Mouse (Mus musculus) kidney, embryonic 15.5 days (tissue): ENCODE results near the gene Prune2. TPM values are rescaled to one million over a fixed set of nuclear protein-coding genes. Genes with fewer than 3 reads are reported as not detected.

Experiments used
- ATAC-seq: fragments of 200-750 bp; cut with Nextera tagmentation; replicated peaks from 2 replicates; pipeline ENCODE4 v1.8.0; 2017; ENCODE audit warnings: moderate TSS enrichment; ENCODE audit not compliant: low FRiP score
- H3K27ac ChIP-seq: fragments of 300-500 bp; sonication (generic); 2 replicates; pipeline ENCODE4 v1.5.1; 2015; ENCODE audit warnings: mild to moderate bottlenecking, inconsistent platforms
- H3K27me3 ChIP-seq: fragments of 300-500 bp; sonication (generic); 2 replicates; pipeline ENCODE4 v1.6.1; 2015; ENCODE audit warnings: inconsistent platforms
- H3K36me3 ChIP-seq: fragments of 300-500 bp; sonication (generic); 2 replicates; pipeline ENCODE4 v1.6.1; 2015; ENCODE audit warnings: inconsistent platforms
- H3K4me1 ChIP-seq: fragments of 300-500 bp; sonication (generic); 2 replicates; pipeline ENCODE4 v1.6.1; 2015; ENCODE audit warnings: inconsistent platforms
- H3K4me2 ChIP-seq: fragments of 300-500 bp; sonication (generic); 2 replicates; pipeline ENCODE4 v1.6.1; 2015; ENCODE audit warnings: moderate library complexity, mild to moderate bottlenecking, inconsistent platforms
- H3K4me3 ChIP-seq: fragments of 300-500 bp; sonication (generic); replicated peaks from 2 replicates; pipeline ENCODE4 v1.5.1; 2015; ENCODE audit warnings: mild to moderate bottlenecking, inconsistent platforms
- H3K9ac ChIP-seq: fragments of 300-500 bp; sonication (generic); 2 replicates; pipeline ENCODE4 v1.6.1; 2015; ENCODE audit warnings: mild to moderate bottlenecking, inconsistent platforms
- H3K9me3 ChIP-seq: fragments of 300-500 bp; sonication (generic); replicated peaks from 2 replicates; pipeline ENCODE4 v1.6.1; 2016; ENCODE audit warnings: inconsistent platforms
- WGBS: fragments of 180-500 bp; shearing (Covaris S2); methylation state at CpG from one replicate; pipeline ENCODE4 v1.1.7; 2015; ENCODE audit warnings: mixed read lengths; 5-methylcytosine and 5-hydroxymethylcytosine counted together
- polyA plus RNA-seq: library from polyadenylated mRNA; unstranded; fragments of >200 nt; fragmentation: Nextera tagmentation; extraction: Ambion mirVana; gene quantifications from 2 replicates; pipeline ENCODE4 v1.2.1, GENCODE M21; 2015

Gene Prune2
- polyA plus RNA-seq, 1 experiment from 2014 or later = 1.5 TPM

- Histone ChIP-seq H3K27me3 (no peaks in the 10 kb centered on the region), H3K4me1 (no peaks in the 10 kb centered on the region), H3K36me3 (no peaks in the 10 kb centered on the region), H3K4me3 (no peak overlapping the region), H3K9me3 (no peaks in the 10 kb centered on the region), H3K9ac (no peak overlapping the region), H3K27ac (no peak overlapping the region), H3K4me2 (no peak overlapping the region)
- 73% methylated on average over 5 of the region's 5 CpGs for WGBS
- no peak for ATAC-seq
Observed at GRCm38 (mm10) chr19:17225570-17226083, 269.7 kb downstream of the Prune2 start.

GRCm38 (mm10) chr19:17226096-17226495 lies 270.2 kb downstream of the Prune2 start:
- H3K36me3 ChIP-seq = no peaks in the 10 kb centered on the region
- ATAC-seq = no peak
- WGBS = 88% methylated on average over 8 of the region's 8 CpGs
- H3K27ac ChIP-seq = no peak overlapping the region
- H3K4me3 ChIP-seq = no peak overlapping the region
- no peaks in the 10 kb centered on the region for H3K27me3 ChIP-seq
- H3K4me1 ChIP-seq = no peaks in the 10 kb centered on the region
- H3K4me2 ChIP-seq = no peak overlapping the region
- H3K9ac ChIP-seq = no peak overlapping the region
- no peaks in the 10 kb centered on the region for H3K9me3 ChIP-seq

- H3K4me2 ChIP-seq = no peak overlapping the region
- no peaks in the 10 kb centered on the region for H3K27me3 ChIP-seq
- no peaks in the 10 kb centered on the region for H3K36me3 ChIP-seq
- H3K4me3 ChIP-seq = no peak overlapping the region
- no peak for ATAC-seq
- no peaks in the 10 kb centered on the region for H3K9me3 ChIP-seq
- H3K27ac ChIP-seq = no peak overlapping the region
- H3K4me1 ChIP-seq = no peaks in the 10 kb centered on the region
- no peak overlapping the region for H3K9ac ChIP-seq
- WGBS = 86% methylated on average over 1 of the region's 1 CpGs
Observed at GRCm38 (mm10) chr19:17230013-17230412, 274.1 kb downstream of the Prune2 start.

- Histone ChIP-seq H3K4me3 (no peak overlapping the region), H3K27ac (no peak overlapping the region), H3K9ac (no peak overlapping the region), H3K4me2 (no peak overlapping the region), H3K9me3 (no peaks in the 10 kb centered on the region), H3K4me1 (no peaks in the 10 kb centered on the region), H3K27me3 (no peaks in the 10 kb centered on the region), H3K36me3 (no peaks in the 10 kb centered on the region)
- ATAC-seq = no peak
- WGBS = 75% methylated on average over 3 of the region's 3 CpGs
Observed at GRCm38 (mm10) chr19:17238471-17238870, 282.6 kb downstream of the Prune2 start.

- Histone ChIP-seq H3K9ac (no peak overlapping the region), H3K27ac (no peak overlapping the region), H3K9me3 (no peaks in the 10 kb centered on the region), H3K36me3 (no peaks in the 10 kb centered on the region), H3K4me1 (no peaks in the 10 kb centered on the region), H3K27me3 (no peaks in the 10 kb centered on the region), H3K4me3 (no peak overlapping the region), H3K4me2 (no peak overlapping the region)
- 84% methylated on average over 7 of the region's 7 CpGs for WGBS
- no peak for ATAC-seq
Observed at GRCm38 (mm10) chr19:17240170-17241077, 284.5 kb downstream of the Prune2 start.

GRCm38 (mm10) chr19:17241206-17241605 lies 285.3 kb downstream of the Prune2 start:
- no peaks in the 10 kb centered on the region for H3K9me3 ChIP-seq
- H3K4me3 ChIP-seq = no peak overlapping the region
- H3K4me2 ChIP-seq = no peak overlapping the region
- no peak overlapping the region for H3K9ac ChIP-seq
- no peaks in the 10 kb centered on the region for H3K27me3 ChIP-seq
- H3K4me1 ChIP-seq = no peaks in the 10 kb centered on the region
- ATAC-seq = no peak
- no peak overlapping the region for H3K27ac ChIP-seq
- WGBS = 79% methylated on average over 1 of the region's 1 CpGs
- H3K36me3 ChIP-seq = no peaks in the 10 kb centered on the region

- H3K27me3 ChIP-seq = no peaks in the 10 kb centered on the region
- H3K4me1 ChIP-seq = no peaks in the 10 kb centered on the region
- H3K4me2 ChIP-seq = no peak overlapping the region
- H3K4me3 ChIP-seq = no peak overlapping the region
- H3K9ac ChIP-seq = no peak overlapping the region
- H3K27ac ChIP-seq = no peak overlapping the region
- WGBS = 57% methylated on average over 5 of the region's 5 CpGs
- no peak for ATAC-seq
- no peaks in the 10 kb centered on the region for H3K9me3 ChIP-seq
- no peaks in the 10 kb centered on the region for H3K36me3 ChIP-seq
Observed at GRCm38 (mm10) chr19:17242962-17243361, 287.0 kb downstream of the Prune2 start.

GRCm38 (mm10) chr19:17244544-17244943 lies 288.6 kb downstream of the Prune2 start:
- Histone ChIP-seq H3K4me3 (no peak overlapping the region), H3K9ac (no peak overlapping the region)

GRCm38 (mm10) chr19:17247352-17247925 lies 291.5 kb downstream of the Prune2 start:
- H3K4me1 ChIP-seq = no peaks in the 10 kb centered on the region
- WGBS = 87% methylated on average over 8 of the region's 8 CpGs
- ATAC-seq = no peak

More at GRCm38 (mm10) chr19:17244544-17244943, 288.6 kb downstream of the Prune2 start:
- WGBS = 54% methylated on average over 7 of the region's 7 CpGs
- H3K27ac ChIP-seq = no peak overlapping the region
- ATAC-seq = no peak
- H3K4me2 ChIP-seq = no peak overlapping the region
- no peaks in the 10 kb centered on the region for H3K27me3 ChIP-seq
- no peaks in the 10 kb centered on the region for H3K4me1 ChIP-seq
- no peaks in the 10 kb centered on the region for H3K36me3 ChIP-seq
- no peaks in the 10 kb centered on the region for H3K9me3 ChIP-seq

GRCm38 (mm10) chr19:17249691-17250090 lies 293.8 kb downstream of the Prune2 start:
- Histone ChIP-seq H3K27ac (no peak overlapping the region), H3K4me1 (no peaks in the 10 kb centered on the region; the same call in 1 of the 2 replicates), H3K9ac (no peak overlapping the region), H3K27me3 (no peaks in the 10 kb centered on the region), H3K9me3 (no peaks in the 10 kb centered on the region), H3K4me2 (no peak overlapping the region), H3K4me3 (no peak overlapping the region), H3K36me3 (no peaks in the 10 kb centered on the region)
- 68% methylated on average over 9 of the region's 9 CpGs for WGBS
- ATAC-seq = no peak

More at GRCm38 (mm10) chr19:17247352-17247925, 291.5 kb downstream of the Prune2 start:
- no peaks in the 10 kb centered on the region for H3K27me3 ChIP-seq
- H3K9ac ChIP-seq = no peak overlapping the region
- H3K4me3 ChIP-seq = no peak overlapping the region
- no peaks in the 10 kb centered on the region for H3K36me3 ChIP-seq
- H3K4me2 ChIP-seq = no peak overlapping the region
- H3K9me3 ChIP-seq = no peaks in the 10 kb centered on the region
- H3K27ac ChIP-seq = no peak overlapping the region

GRCm38 (mm10) chr19:17250801-17251200 lies 294.9 kb downstream of the Prune2 start:
- Histone ChIP-seq H3K4me3 (no peak overlapping the region), H3K27ac (no peak overlapping the region), H3K4me1 (no peaks in the 10 kb centered on the region; the same call in none of the 2 replicates), H3K27me3 (no peaks in the 10 kb centered on the region), H3K4me2 (no peak overlapping the region), H3K36me3 (no peaks in the 10 kb centered on the region), H3K9me3 (no peaks in the 10 kb centered on the region), H3K9ac (no peak overlapping the region)
- 77% methylated on average over 7 of the region's 7 CpGs for WGBS
- ATAC-seq = no peak

GRCm38 (mm10) chr19:17251453-17251852 lies 295.5 kb downstream of the Prune2 start:
- Histone ChIP-seq H3K4me1 (peaks cover 3% of the 10 kb centered on the region), H3K9ac (no peak overlapping the region), H3K27me3 (no peaks in the 10 kb centered on the region), H3K36me3 (no peaks in the 10 kb centered on the region), H3K27ac (no peak overlapping the region), H3K4me3 (no peak overlapping the region), H3K4me2 (no peak overlapping the region), H3K9me3 (no peaks in the 10 kb centered on the region)
- no peak for ATAC-seq
- WGBS = 91% methylated on average over 8 of the region's 8 CpGs
